Mouse (Mus musculus) olfactory bulb, adult 2 months (tissue): ENCODE data around the gene Grip1.

Experiments
- CTCF ChIP-seq: fragments of 200-500 bp; IDR thresholded peaks from 2 replicates; pipeline ENCODE4 v1.5.1; 2012; ENCODE audit warnings: low read depth, mild to moderate bottlenecking, low read length, moderate library complexity; ENCODE audit not compliant: insufficient read depth
- POLR2A ChIP-seq: fragments of 200-500 bp; IDR thresholded peaks from 2 replicates; pipeline ENCODE4 v1.6.1; 2012; ENCODE audit warnings: mild to moderate bottlenecking, low read depth, low read length, moderate library complexity; ENCODE audit not compliant: insufficient read depth

GRCm38 (mm10) chr10:119634544-119634943, 180.9 kb downstream of the Grip1 start:
- TF ChIP-seq POLR2A = no peak
- no peak for TF ChIP-seq CTCF
